Mouse (Mus musculus) liver, embryonic 16.5 days (tissue): Measurements from ENCODE around the gene Myl7. TPM values are rescaled to one million over a fixed set of nuclear protein-coding genes. Genes with fewer than 3 reads are reported as not detected.

Experiments used
- ATAC-seq: fragments of 200-750 bp; cut with Nextera tagmentation; 2 replicates; pipeline ENCODE4 v1.8.0; 2017; ENCODE audit warnings: low read depth, mild to moderate bottlenecking, moderate number of reproducible peaks, moderate library complexity
- H3K27ac ChIP-seq: fragments of 300-500 bp; sonication (generic); 2 replicates; pipeline ENCODE4 v1.5.1; 2014; ENCODE audit warnings: mild to moderate bottlenecking, low read length
- H3K27me3 ChIP-seq: fragments of 300-500 bp; sonication (generic); 2 replicates; pipeline ENCODE4 v1.6.1; 2014; ENCODE audit warnings: low read depth, low read length, mixed read lengths; ENCODE audit not compliant: control insufficient read depth, insufficient read depth
- H3K36me3 ChIP-seq: fragments of 300-500 bp; sonication (generic); 2 replicates; pipeline ENCODE4 v1.6.1; 2014; ENCODE audit warnings: mild to moderate bottlenecking; ENCODE audit not compliant: control insufficient read depth, insufficient read depth
- H3K4me1 ChIP-seq: fragments of 300-500 bp; sonication (generic); 2 replicates; pipeline ENCODE4 v1.6.1; 2014; ENCODE audit warnings: low read depth, low read length, mixed read lengths; ENCODE audit not compliant: control insufficient read depth
- H3K4me2 ChIP-seq: fragments of 300-500 bp; sonication (generic); 2 replicates; pipeline ENCODE4 v1.6.1; 2014; ENCODE audit warnings: low read depth, low read length, mixed read lengths
- H3K4me3 ChIP-seq: fragments of 300-500 bp; sonication (generic); 2 replicates; pipeline ENCODE4 v1.5.1; 2014; ENCODE audit warnings: low read depth, mild to moderate bottlenecking, low read length
- H3K9ac ChIP-seq: fragments of 300-500 bp; sonication (generic); 2 replicates; pipeline ENCODE4 v1.6.1; 2014; ENCODE audit warnings: low read depth, low read length
- H3K9me3 ChIP-seq: fragments of 300-500 bp; sonication (generic); replicated peaks from 2 replicates; pipeline ENCODE4 v1.6.1; 2016; ENCODE audit warnings: low read length; ENCODE audit not compliant: control insufficient read depth
- WGBS: fragments of 180-500 bp; shearing (Covaris S2); extraction: QIAGEN DNeasy Blood & Tissue Kit; methylation state at CpG from one replicate; pipeline ENCODE4 v1.1.7; 2014; ENCODE audit not compliant: insufficient replicate concordance; 5-methylcytosine and 5-hydroxymethylcytosine counted together
- polyA plus RNA-seq: library from polyadenylated mRNA; unstranded; fragments of >200 nt; fragmentation: Nextera tagmentation; extraction: Ambion mirVana; gene quantifications from 2 replicates; pipeline ENCODE4 v1.2.1, GENCODE M21; 2015

Gene Myl7
- polyA plus RNA-seq, 1 experiment from 2014 or later: 4.8 TPM

DNA sequence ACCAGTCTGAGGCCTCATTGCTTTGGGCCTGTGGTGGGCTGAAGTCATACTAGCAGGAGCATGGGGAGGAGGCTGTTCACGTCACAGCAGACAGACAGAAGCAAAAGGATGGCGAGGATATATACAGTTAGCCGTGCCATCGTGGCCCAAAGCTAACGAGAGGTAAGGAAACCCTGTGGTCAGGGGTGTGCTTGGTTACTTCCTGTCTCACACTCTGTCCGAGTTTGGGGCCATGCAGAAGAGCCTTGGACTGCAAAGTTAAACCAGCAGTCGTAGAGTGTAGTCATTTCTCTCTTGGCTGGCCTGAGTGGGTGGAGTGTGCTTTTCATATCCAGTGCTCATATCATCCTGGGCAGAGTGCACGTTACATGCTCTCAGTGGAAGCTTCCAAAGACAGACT, 16.1 kb downstream of the Myl7 start:
- Histone ChIP-seq H3K4me2 (no peak overlapping the region), H3K36me3 (no peaks in the 10 kb centered on the region), H3K27ac (no peak overlapping the region), H3K4me3 (no peak overlapping the region), H3K4me1 (peaks cover 9% of the 10 kb centered on the region), H3K9ac (no peak overlapping the region), H3K27me3 (no peaks in the 10 kb centered on the region), H3K9me3 (no peaks in the 10 kb centered on the region)
- WGBS: 23% methylated on average over 8 of the region's 8 CpGs
- ATAC-seq: no peak

GRCm38 (mm10) chr11:5879905-5880304, 18.7 kb downstream of the Myl7 start:
- Histone ChIP-seq H3K4me3 (no peak overlapping the region), H3K9me3 (no peaks in the 10 kb centered on the region), H3K9ac (no peak overlapping the region), H3K27ac (no peak overlapping the region), H3K4me1 (peaks cover 20% of the 10 kb centered on the region), H3K36me3 (no peaks in the 10 kb centered on the region), H3K4me2 (no peak overlapping the region), H3K27me3 (no peaks in the 10 kb centered on the region)
- ATAC-seq: no peak
- WGBS: 57% methylated on average over 5 of the region's 5 CpGs

DNA sequence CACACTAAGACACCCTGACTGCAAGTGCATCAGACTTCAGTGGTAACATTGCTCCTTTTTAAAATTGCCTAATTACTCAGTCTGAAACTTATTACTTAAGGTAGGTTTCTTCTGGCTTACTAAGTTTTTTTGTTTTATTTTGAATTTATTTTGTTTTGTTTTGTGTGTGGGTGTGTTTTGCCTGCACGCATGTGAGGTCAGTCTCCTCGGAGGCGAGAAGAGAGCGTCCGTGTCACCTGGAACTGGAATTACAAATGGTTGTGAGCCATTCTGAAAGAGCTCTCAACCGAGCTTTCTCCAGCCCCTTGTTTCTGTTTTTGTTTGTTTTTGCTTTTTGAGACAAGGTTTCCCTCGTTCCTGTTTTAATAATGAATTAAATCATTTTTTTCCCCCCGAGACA, 19.9 kb downstream of the Myl7 start:
- Histone ChIP-seq H3K9me3 (no peaks in the 10 kb centered on the region), H3K36me3 (peaks cover 7% of the 10 kb centered on the region), H3K4me3 (peak overlapping the region; percentile 79), H3K4me2 (peak overlapping the region; percentile 81), H3K27ac (peak overlapping the region; percentile 70), H3K9ac (peak overlapping the region; percentile 63; the same call in 1 of the 2 replicates), H3K27me3 (no peaks in the 10 kb centered on the region), H3K4me1 (peaks cover 20% of the 10 kb centered on the region)
- WGBS: 44% methylated on average over 8 of the region's 8 CpGs
- no peak; the same call in 1 of the 2 replicates for ATAC-seq

- peak within 1 kb of the TSS; percentile 75 for H3K9ac ChIP-seq
- WGBS: under 1% methylated on average over 50 of the region's 52 CpGs
- H3K27me3 ChIP-seq: no peaks in the 10 kb centered on the region
- peaks cover 10% of the 10 kb centered on the region for H3K36me3 ChIP-seq
- peak within 1 kb of the TSS; percentile 90 for H3K4me2 ChIP-seq
- peak within 1 kb of the TSS; percentile 79 for H3K4me3 ChIP-seq
- H3K27ac ChIP-seq: peak within 1 kb of the TSS; percentile 70
- no peaks in the 10 kb centered on the region for H3K9me3 ChIP-seq
- peak; percentile 99 for ATAC-seq
- H3K4me1 ChIP-seq: peaks cover 20% of the 10 kb centered on the region
Measured at GRCm38 (mm10) chr11:5877921-5878526, 20.6 kb downstream of the Myl7 start, which contains the start of gene Pold2. TSS of gene Pold2 (minus strand) at chr11:5878292.

DNA sequence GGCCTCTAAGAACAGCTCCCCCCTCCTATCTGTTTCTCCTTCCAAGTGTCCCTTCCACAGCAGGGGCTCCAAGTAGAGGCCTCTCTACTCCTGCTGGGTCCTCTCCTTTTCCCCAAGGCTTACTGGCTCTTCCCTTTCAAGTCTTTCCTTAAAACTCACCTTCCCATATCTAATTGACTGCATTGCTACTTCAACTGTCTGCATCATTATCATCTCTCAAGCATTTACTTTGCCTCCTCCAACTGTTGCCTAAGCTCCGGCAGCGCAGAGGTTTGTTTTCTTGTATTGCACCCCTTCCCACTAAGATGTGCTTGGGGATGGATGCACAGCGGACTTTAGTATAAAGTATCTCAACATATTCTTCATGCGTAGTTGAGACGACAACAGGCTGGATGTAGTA, 21.2 kb downstream of the Myl7 start:
- H3K9ac ChIP-seq: peak overlapping the region; percentile 75
- H3K4me1 ChIP-seq: peaks cover 20% of the 10 kb centered on the region
- H3K4me3 ChIP-seq: peak overlapping the region; percentile 79
- no peak overlapping the region for H3K27ac ChIP-seq
- H3K9me3 ChIP-seq: no peaks in the 10 kb centered on the region
- ATAC-seq: no peak
- H3K4me2 ChIP-seq: peak overlapping the region; percentile 90
- peaks cover 15% of the 10 kb centered on the region for H3K36me3 ChIP-seq
- under 1% methylated on average over 5 of the region's 5 CpGs for WGBS
- no peaks in the 10 kb centered on the region for H3K27me3 ChIP-seq

DNA sequence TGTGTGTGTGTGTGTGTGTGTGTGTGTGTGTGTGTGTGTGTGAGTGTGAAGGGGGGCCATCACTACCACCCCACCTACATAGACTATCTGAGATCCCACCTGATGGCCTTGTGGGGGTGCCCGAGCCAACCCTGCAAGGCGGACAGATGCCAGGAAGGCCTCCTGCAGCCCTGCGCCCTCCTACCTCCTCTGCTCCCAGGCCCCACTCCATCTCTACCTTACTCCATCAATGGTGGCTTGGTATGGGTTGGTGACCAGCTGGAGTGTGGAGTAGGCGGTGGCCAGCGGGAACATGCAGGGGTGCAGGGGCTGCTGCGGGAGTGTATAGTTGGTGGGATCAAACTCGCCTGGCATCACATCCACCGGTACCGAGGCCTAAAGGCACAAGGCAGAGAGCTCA, 25.4 kb downstream of the Myl7 start:
- Histone ChIP-seq H3K27me3 (no peaks in the 10 kb centered on the region), H3K9ac (no peak overlapping the region), H3K9me3 (no peaks in the 10 kb centered on the region), H3K36me3 (peaks cover 19% of the 10 kb centered on the region), H3K4me1 (peaks cover 12% of the 10 kb centered on the region), H3K4me2 (no peak overlapping the region), H3K27ac (no peak overlapping the region), H3K4me3 (no peak overlapping the region)
- WGBS: 98% methylated on average over 9 of the region's 9 CpGs
- ATAC-seq: no peak

DNA sequence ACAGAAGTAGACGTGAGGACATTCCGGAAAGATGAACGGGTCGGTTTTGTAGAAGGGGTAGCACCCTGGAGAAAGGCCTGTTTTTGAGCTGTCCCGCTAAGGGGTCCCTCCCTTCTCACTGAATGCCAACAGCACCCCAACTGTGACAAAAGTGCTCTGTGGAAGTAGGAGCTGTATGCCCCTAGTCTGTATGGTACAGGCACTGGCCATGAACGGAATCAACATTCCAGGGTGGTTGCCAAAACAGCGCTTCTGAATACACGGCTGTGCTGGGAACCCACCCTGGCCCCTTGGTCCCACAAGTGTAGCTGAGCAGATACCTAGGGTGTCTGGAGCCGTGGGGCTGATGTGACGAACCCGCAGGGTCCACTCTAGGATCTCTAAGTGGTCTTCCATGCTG, 25.9 kb downstream of the Myl7 start:
- no peak overlapping the region for H3K9ac ChIP-seq
- H3K36me3 ChIP-seq: peaks cover 19% of the 10 kb centered on the region
- no peaks in the 10 kb centered on the region for H3K27me3 ChIP-seq
- no peak overlapping the region for H3K4me3 ChIP-seq
- H3K27ac ChIP-seq: no peak overlapping the region
- ATAC-seq: no peak
- H3K4me1 ChIP-seq: peaks cover 12% of the 10 kb centered on the region
- no peaks in the 10 kb centered on the region for H3K9me3 ChIP-seq
- 88% methylated on average over 11 of the region's 11 CpGs for WGBS
- no peak overlapping the region for H3K4me2 ChIP-seq

GRCm38 (mm10) chr11:5870069-5870468, 28.5 kb downstream of the Myl7 start:
- Histone ChIP-seq H3K36me3 (peaks cover 19% of the 10 kb centered on the region), H3K9me3 (no peaks in the 10 kb centered on the region), H3K4me2 (no peak overlapping the region), H3K4me3 (no peak overlapping the region), H3K27ac (no peak overlapping the region), H3K27me3 (no peaks in the 10 kb centered on the region), H3K4me1 (no peaks in the 10 kb centered on the region), H3K9ac (no peak overlapping the region)
- 82% methylated on average over 16 of the region's 16 CpGs for WGBS
- no peak for ATAC-seq

GRCm38 (mm10) chr11:5869331-5869730, 29.3 kb downstream of the Myl7 start:
- Histone ChIP-seq H3K27me3 (no peaks in the 10 kb centered on the region), H3K4me2 (no peak overlapping the region), H3K9me3 (no peaks in the 10 kb centered on the region), H3K27ac (no peak overlapping the region), H3K9ac (no peak overlapping the region), H3K36me3 (peaks cover 19% of the 10 kb centered on the region), H3K4me3 (no peak overlapping the region), H3K4me1 (no peaks in the 10 kb centered on the region)
- no peak for ATAC-seq
- WGBS: 84% methylated on average over 16 of the region's 16 CpGs
